Mouse (Mus musculus): ENCODE measurements around the gene Wdfy3.

GRCm38 (mm10) chr5:102014235-102014634, 55.5 kb downstream of the Wdfy3 start:
- TF ChIP-seq CTCF (IDR thresholded peaks at IDR 0.05; ENCODE audit: low read depth), result no peak
- no peak for TF ChIP-seq EP300 (IDR thresholded peaks at IDR 0.05; ENCODE audit: low read depth)
